Mouse (Mus musculus) liver, embryonic 18 days (tissue): ENCODE measurements around the gene Gm10376. TPM values are rescaled to one million over a fixed set of nuclear protein-coding genes. Genes with fewer than 3 reads are reported as not detected.

Experiments used
- polyA plus RNA-seq: library from polyadenylated mRNA; depleted of rRNA; stranded (reverse); fragments of >200 nt; gene quantifications from 2 replicates; pipeline ENCODE4 v1.2.3, GENCODE M21; 2012; rRNA removed

Gene Gm10376
- polyA plus RNA-seq: not detected in 2 replicates

DNA sequence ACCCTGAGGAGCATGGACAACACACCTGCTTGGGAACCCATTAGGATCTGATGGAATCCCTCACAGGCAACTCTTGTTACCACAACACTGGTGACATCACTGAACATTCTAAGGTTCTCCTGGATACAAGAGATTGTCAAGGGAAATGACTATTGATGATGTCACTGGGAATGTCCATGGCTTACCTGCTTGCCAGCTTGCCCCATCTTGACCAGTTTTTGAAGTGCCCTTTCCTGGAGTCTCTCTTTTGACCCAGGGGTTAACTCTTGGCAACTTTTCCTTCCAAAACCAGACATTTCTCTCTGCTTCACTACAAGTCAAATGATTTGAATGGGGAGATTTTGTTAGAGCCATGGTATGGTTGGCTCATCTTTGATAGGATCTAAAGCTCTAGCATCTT lies at the start of gene Gm10376:
Gene Gm10376, minus strand, starts transcription at position 101 of the 400 bp plus-strand sequence.

GRCm38 (mm10) chr14:42993524-42993923 lies 21.9 kb downstream of the Gm10376 start, which contains the start of gene Gm8082:
TSS of gene Gm8082 (minus strand) at chr14:42993624.

Other genes with a start within 250 kb of the Gm10376 start
- gene Gm3015, start 246.8 kb downstream of the Gm10376 start, polyA plus RNA-seq: not detected in 2 replicates
- not detected in 2 replicates for gene Gm10377, start 217.6 kb downstream of the Gm10376 start, polyA plus RNA-seq
- gene Gm21977, start 162.2 kb downstream of the Gm10376 start, polyA plus RNA-seq: not detected in 2 replicates
- not detected in 2 replicates for gene Gm8082, start 22.0 kb downstream of the Gm10376 start, polyA plus RNA-seq
- not detected in 2 replicates for gene Gm8094, start 61.0 kb upstream of the Gm10376 start, polyA plus RNA-seq
- not detected in 2 replicates for gene Gm8104, start 85.0 kb upstream of the Gm10376 start, polyA plus RNA-seq
- gene Gm7233, start 164.2 kb upstream of the Gm10376 start, polyA plus RNA-seq: not detected in 2 replicates
- gene Gm8122, start 219.7 kb upstream of the Gm10376 start, polyA plus RNA-seq: not detected in 2 replicates
- gene Gm8126, start 243.0 kb upstream of the Gm10376 start, polyA plus RNA-seq: not detected in 2 replicates